Mouse (Mus musculus): ENCODE measurements around the gene Tram2.

Tram2 gene

GRCm38 (mm10) chr1:20969642-20970041 lies 109.4 kb downstream of the Tram2 start:
- DNase-seq (ENCODE audit: low spot score): no peak

DNA sequence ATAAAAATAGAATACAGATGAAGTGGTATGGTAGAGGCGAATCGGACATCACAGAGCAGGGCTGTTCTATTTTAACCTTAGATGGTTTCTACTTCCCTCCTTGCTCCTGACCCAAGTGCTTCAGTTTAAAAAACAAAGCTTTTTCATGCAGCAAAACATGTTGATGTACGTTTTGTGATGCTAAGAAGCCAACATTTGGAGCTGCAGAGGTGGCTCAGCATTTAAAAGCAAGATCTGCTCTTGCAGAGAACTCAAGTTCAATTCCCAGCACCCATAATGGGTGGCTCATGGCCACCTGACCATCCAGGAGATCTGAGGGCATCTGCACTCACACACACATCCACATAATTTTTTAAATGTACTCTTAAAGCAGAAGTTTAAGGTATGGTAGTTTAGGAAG lies 124.2 kb downstream of the Tram2 start:
- DNase-seq (ENCODE audit: low spot score): no peak

- no peak for DNase-seq (ENCODE audit: low spot score)
Measured at GRCm38 (mm10) chr1:20951799-20952198, 127.2 kb downstream of the Tram2 start.

- peak; percentile 90 for DNase-seq (ENCODE audit: low spot score)
Measured at GRCm38 (mm10) chr1:20951300-20951763, 127.7 kb downstream of the Tram2 start, which contains the start of gene Efhc1. Gene Efhc1, plus strand, starts transcription at chr1:20951626.
